Mouse (Mus musculus) cortical plate, adult 2 months (tissue): ENCODE measurements at regions not wholly inside any gene's neighbourhood (a gene's known extent, or its start where the extent isn't known, plus 50 kb on each side); places are given as distances from the start of the nearest gene placed in this dataset.

Experiments
- CTCF ChIP-seq: fragments of 200-500 bp; IDR thresholded peaks from 2 replicates; pipeline ENCODE4 v1.5.1; 2011; ENCODE audit warnings: mild to moderate bottlenecking, control low read depth, low read length; ENCODE audit not compliant: insufficient read depth; ENCODE audit errors: extremely low read depth
- POLR2A ChIP-seq: fragments of 200-500 bp; IDR thresholded peaks from 2 replicates; pipeline ENCODE4 v1.6.1; 2011; ENCODE audit warnings: mild to moderate bottlenecking, low read length, control low read depth; ENCODE audit not compliant: insufficient read depth; ENCODE audit errors: extremely low read depth

DNA sequence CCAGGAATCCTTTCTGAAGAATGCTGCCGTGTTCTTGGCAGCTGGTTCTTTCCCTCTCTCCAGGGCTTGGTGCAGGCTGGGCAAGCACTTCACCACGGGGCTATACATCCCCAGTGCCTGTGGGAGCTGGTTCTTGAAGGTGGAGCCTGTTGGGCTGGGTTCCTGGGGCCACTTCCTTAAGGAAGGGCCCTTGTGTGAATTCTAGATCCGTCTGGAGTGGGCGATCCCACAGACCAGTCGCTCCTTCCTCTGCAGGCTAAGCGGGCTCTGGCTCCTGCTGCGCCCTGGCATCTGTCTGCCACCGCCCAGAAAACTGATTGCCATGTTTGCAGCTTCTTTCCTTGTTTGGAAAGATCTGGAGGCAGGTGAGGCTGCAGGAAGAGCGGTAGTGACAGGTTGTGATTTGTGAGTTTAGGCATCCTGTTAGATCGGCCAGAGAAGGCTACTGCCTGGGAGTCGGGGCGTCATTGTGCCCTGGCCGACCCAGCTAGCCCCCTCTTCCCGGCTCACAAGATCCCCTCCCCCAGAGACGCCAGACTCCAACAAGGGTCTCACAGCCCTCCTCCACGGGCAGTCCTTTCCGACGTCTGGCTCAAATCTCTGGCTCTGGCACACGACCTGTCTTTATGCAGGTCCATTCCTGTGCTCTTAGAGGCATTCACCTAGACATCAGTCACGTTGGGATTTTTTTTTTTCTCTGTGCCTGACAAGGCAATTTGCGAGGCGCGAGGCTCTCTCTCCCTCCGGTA lies 135.6 kb downstream of the Nectin1 start:
- TF ChIP-seq POLR2A (no peak), CTCF (no peak)
